Mouse (Mus musculus) hindbrain, embryonic 15.5 days (tissue): ENCODE results near the gene Foxa1. TPM values are rescaled to one million over a fixed set of nuclear protein-coding genes. Genes with fewer than 3 reads are reported as not detected.

Source experiments
- ATAC-seq: fragments of 200-750 bp; cut with Nextera tagmentation; 2 replicates; pipeline ENCODE4 v1.8.0; 2017; ENCODE audit warnings: low read depth, moderate number of reproducible peaks, moderate TSS enrichment; ENCODE audit not compliant: low FRiP score
- H3K27ac ChIP-seq: fragments of 300-500 bp; sonication (generic); replicated peaks from 2 replicates; pipeline ENCODE4 v1.5.1; 2015; ENCODE audit warnings: mild to moderate bottlenecking, inconsistent platforms
- H3K27me3 ChIP-seq: fragments of 300-500 bp; sonication (generic); 2 replicates; pipeline ENCODE4 v1.6.1; 2015; ENCODE audit warnings: control low read depth, inconsistent platforms
- H3K36me3 ChIP-seq: fragments of 300-500 bp; sonication (generic); 2 replicates; pipeline ENCODE4 v1.6.1; 2015; ENCODE audit warnings: control low read depth, inconsistent platforms
- H3K4me1 ChIP-seq: fragments of 300-500 bp; sonication (generic); replicated peaks from 2 replicates; pipeline ENCODE4 v1.6.1; 2015; ENCODE audit warnings: control low read depth, inconsistent platforms
- H3K4me2 ChIP-seq: fragments of 300-500 bp; sonication (generic); 2 replicates; pipeline ENCODE4 v1.6.1; 2015; ENCODE audit warnings: moderate library complexity, mild to moderate bottlenecking, inconsistent platforms
- H3K4me3 ChIP-seq: fragments of 300-500 bp; sonication (generic); 2 replicates; pipeline ENCODE4 v1.5.1; 2015; ENCODE audit warnings: mild to moderate bottlenecking, inconsistent platforms
- H3K9ac ChIP-seq: fragments of 300-500 bp; sonication (generic); 2 replicates; pipeline ENCODE4 v1.6.1; 2015; ENCODE audit warnings: inconsistent platforms
- H3K9me3 ChIP-seq: fragments of 300-500 bp; sonication (generic); 2 replicates; pipeline ENCODE4 v1.6.1; 2016; ENCODE audit warnings: control low read depth, inconsistent platforms
- WGBS: fragments of 180-500 bp; shearing (Covaris S2); methylation state at CpG from one replicate; pipeline ENCODE4 v1.1.7; 2015; 5-methylcytosine and 5-hydroxymethylcytosine counted together
- polyA plus RNA-seq: library from polyadenylated mRNA; unstranded; fragments of >200 nt; fragmentation: Nextera tagmentation; extraction: Ambion mirVana; gene quantifications from 2 replicates; pipeline ENCODE4 v1.2.1, GENCODE M21; 2015

Foxa1 gene
- polyA plus RNA-seq, 1 experiment from 2014 or later: 1.2 TPM

DNA sequence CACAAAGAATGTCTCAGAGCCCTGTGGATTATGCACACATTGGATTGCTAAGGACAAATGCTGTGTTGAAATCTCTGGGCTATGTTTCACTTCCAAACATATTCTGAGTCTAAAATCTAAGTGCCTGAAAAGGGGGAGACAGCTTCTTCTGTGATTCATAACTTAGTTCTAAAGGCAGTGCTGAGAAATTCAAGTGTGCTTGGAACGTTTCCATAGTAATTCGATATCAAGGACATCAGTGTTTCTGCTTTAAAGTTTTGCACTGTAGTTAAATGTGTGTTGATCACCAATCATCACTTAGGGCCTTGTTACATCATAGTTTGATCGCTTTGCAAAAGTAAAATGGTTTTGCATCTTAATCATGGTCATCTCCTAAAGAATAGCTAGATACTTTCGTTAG is 37.0 kb downstream of the Foxa1 start:
- no peaks in the 10 kb centered on the region for H3K27me3 ChIP-seq
- no peaks in the 10 kb centered on the region for H3K9me3 ChIP-seq
- no peak overlapping the region for H3K27ac ChIP-seq
- WGBS: 85% methylated on average over 4 of the region's 4 CpGs
- H3K36me3 ChIP-seq: no peaks in the 10 kb centered on the region
- H3K4me3 ChIP-seq: no peak overlapping the region
- no peaks in the 10 kb centered on the region for H3K4me1 ChIP-seq
- ATAC-seq: no peak
- no peak overlapping the region for H3K9ac ChIP-seq
- no peak overlapping the region for H3K4me2 ChIP-seq

- no peak overlapping the region for H3K27ac ChIP-seq
- H3K36me3 ChIP-seq: no peaks in the 10 kb centered on the region
- 43% methylated on average over 11 of the region's 11 CpGs for WGBS
Measured at GRCm38 (mm10) chr12:57508938-57509337, 37.8 kb downstream of the Foxa1 start.

GRCm38 (mm10) chr12:57505329-57505728 is 41.4 kb downstream of the Foxa1 start:
- H3K4me3 ChIP-seq: no peak overlapping the region
- H3K9me3 ChIP-seq: no peaks in the 10 kb centered on the region
- no peak overlapping the region for H3K4me2 ChIP-seq
- H3K36me3 ChIP-seq: no peaks in the 10 kb centered on the region
- no peak overlapping the region for H3K9ac ChIP-seq
- no peak for ATAC-seq
- no peaks in the 10 kb centered on the region for H3K4me1 ChIP-seq
- no peaks in the 10 kb centered on the region for H3K27me3 ChIP-seq
- H3K27ac ChIP-seq: no peak overlapping the region
- WGBS: 68% methylated on average over 7 of the region's 7 CpGs

More at GRCm38 (mm10) chr12:57508938-57509337, 37.8 kb downstream of the Foxa1 start:
- no peak overlapping the region for H3K4me3 ChIP-seq
- no peaks in the 10 kb centered on the region for H3K9me3 ChIP-seq
- no peaks in the 10 kb centered on the region for H3K27me3 ChIP-seq
- no peak overlapping the region for H3K4me2 ChIP-seq
- H3K9ac ChIP-seq: no peak overlapping the region
- no peak for ATAC-seq
- no peaks in the 10 kb centered on the region for H3K4me1 ChIP-seq

DNA sequence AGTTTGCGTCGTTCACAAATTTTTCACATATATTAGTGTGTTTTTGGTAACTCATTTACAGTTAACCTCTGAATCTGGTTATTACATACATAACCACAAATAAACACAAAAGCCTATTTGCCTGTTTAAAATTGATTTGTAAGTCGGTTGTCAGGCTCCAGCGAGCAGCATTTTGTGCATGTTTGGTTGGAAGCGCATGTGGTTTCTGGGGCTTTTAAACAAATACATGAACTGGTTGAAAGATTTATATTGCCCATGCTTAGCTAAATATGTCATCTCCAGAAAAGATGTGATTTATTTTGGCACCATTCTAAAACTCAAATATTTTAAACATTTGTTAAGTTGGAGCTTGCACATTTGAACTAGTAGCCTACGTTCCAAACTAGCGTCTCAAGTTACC is 46.5 kb downstream of the Foxa1 start:
- WGBS: 84% methylated on average over 7 of the region's 7 CpGs
- Histone ChIP-seq H3K4me2 (no peak overlapping the region), H3K27ac (no peak overlapping the region), H3K4me1 (no peaks in the 10 kb centered on the region), H3K4me3 (no peak overlapping the region), H3K9ac (no peak overlapping the region), H3K36me3 (no peaks in the 10 kb centered on the region), H3K27me3 (no peaks in the 10 kb centered on the region), H3K9me3 (no peaks in the 10 kb centered on the region)
- ATAC-seq: no peak

- no peak overlapping the region for H3K4me3 ChIP-seq
- no peaks in the 10 kb centered on the region for H3K27me3 ChIP-seq
- no peak overlapping the region for H3K9ac ChIP-seq
- H3K36me3 ChIP-seq: no peaks in the 10 kb centered on the region
- H3K4me1 ChIP-seq: no peaks in the 10 kb centered on the region
- H3K9me3 ChIP-seq: no peaks in the 10 kb centered on the region
- H3K4me2 ChIP-seq: no peak overlapping the region
- no peak overlapping the region for H3K27ac ChIP-seq
- WGBS: 80% methylated on average over 6 of the region's 6 CpGs
- ATAC-seq: no peak
Measured at GRCm38 (mm10) chr12:57496347-57497119, 50.2 kb downstream of the Foxa1 start.

Other genes with a start within 250 kb of the Foxa1 start
- gene Ttc6, start 17.2 kb upstream of the Foxa1 start, polyA plus RNA-seq: 0.78 and 0.92 TPM in 2 replicates